Mouse (Mus musculus) limb, embryonic 11.5 days (tissue): ENCODE results near the gene Sucnr1. TPM values are rescaled to one million over a fixed set of nuclear protein-coding genes. Genes with fewer than 3 reads are reported as not detected.

Experiments
- ATAC-seq: fragments of 200-750 bp; cut with Nextera tagmentation; 2 replicates; pipeline ENCODE4 v1.8.0; 2017; ENCODE audit warnings: low read depth; ENCODE audit not compliant: insufficient number of reproducible peaks, low FRiP score, low TSS enrichment
- DNase-seq: peaks from one replicate; pipeline ENCODE4 v3.0.0-alpha.2; 2015; ENCODE audit warnings: low spot score
- H3K27ac ChIP-seq: fragments of 300-500 bp; sonication (generic); replicated peaks from 2 replicates; pipeline ENCODE4 v1.5.1; 2014; ENCODE audit warnings: low read depth, mild to moderate bottlenecking, low read length
- H3K27me3 ChIP-seq: fragments of 300-500 bp; sonication (generic); 2 replicates; pipeline ENCODE4 v1.6.1; 2014; ENCODE audit warnings: mild to moderate bottlenecking, low read length, mixed read lengths; ENCODE audit not compliant: control insufficient read depth, insufficient read depth
- H3K36me3 ChIP-seq: fragments of 300-500 bp; sonication (generic); 2 replicates; pipeline ENCODE4 v1.6.1; 2014; ENCODE audit warnings: mild to moderate bottlenecking, low read length, moderate library complexity, mixed read lengths; ENCODE audit not compliant: control insufficient read depth, insufficient read depth
- H3K4me1 ChIP-seq: fragments of 300-500 bp; sonication (generic); 2 replicates; pipeline ENCODE4 v1.6.1; 2014; ENCODE audit warnings: low read length, mixed read lengths; ENCODE audit not compliant: control insufficient read depth, insufficient read depth
- H3K4me2 ChIP-seq: fragments of 300-500 bp; sonication (generic); 2 replicates; pipeline ENCODE4 v1.6.1; 2014; ENCODE audit warnings: low read depth, mild to moderate bottlenecking, moderate library complexity; ENCODE audit not compliant: severe bottlenecking
- H3K4me3 ChIP-seq: fragments of 300-500 bp; sonication (generic); 2 replicates; pipeline ENCODE4 v1.5.1; 2014; ENCODE audit warnings: low read depth, low read length
- H3K9ac ChIP-seq: fragments of 300-500 bp; sonication (generic); 2 replicates; pipeline ENCODE4 v1.6.1; 2014; ENCODE audit warnings: mild to moderate bottlenecking, low read length
- H3K9me3 ChIP-seq: fragments of 300-500 bp; sonication (generic); 2 replicates; pipeline ENCODE4 v1.6.1; 2016; ENCODE audit warnings: low read length; ENCODE audit not compliant: control insufficient read depth
- WGBS: fragments of 180-500 bp; shearing (Covaris S2); extraction: QIAGEN DNeasy Blood & Tissue Kit; methylation state at CpG from one replicate; pipeline ENCODE4 v1.1.7; 2014; 5-methylcytosine and 5-hydroxymethylcytosine counted together
- polyA plus RNA-seq: library from polyadenylated mRNA; unstranded; fragments of >200 nt; fragmentation: Nextera tagmentation; extraction: Ambion mirVana; gene quantifications from 2 replicates; pipeline ENCODE4 v1.2.1, GENCODE M21; 2014

The Sucnr1 gene
- 0.21 TPM in 1 of 2 replicates, not detected in the other for polyA plus RNA-seq

- H3K27me3 ChIP-seq = no peaks in the 10 kb centered on the region
- no peak for DNase-seq
- H3K9me3 ChIP-seq = no peaks in the 10 kb centered on the region
- no peaks in the 10 kb centered on the region for H3K4me1 ChIP-seq
- 86% methylated on average over 4 of the region's 4 CpGs for WGBS
- H3K4me3 ChIP-seq = no peak within 1 kb of the TSS
- ATAC-seq = no peak
- H3K36me3 ChIP-seq = no peaks in the 10 kb centered on the region
- H3K9ac ChIP-seq = no peak within 1 kb of the TSS
- no peak within 1 kb of the TSS for H3K27ac ChIP-seq
- no peak within 1 kb of the TSS for H3K4me2 ChIP-seq
These were observed at the start of gene Sucnr1 for GRCm38 (mm10) chr3:60081648-60082047. Gene Sucnr1, plus strand, starts transcription at chr3:60081869.

- ATAC-seq (no peak), DNase-seq (no peak)
- Histone ChIP-seq H3K27ac (no peak overlapping the region), H3K27me3 (no peaks in the 10 kb centered on the region), H3K4me3 (no peak overlapping the region), H3K4me2 (no peak overlapping the region), H3K9me3 (no peaks in the 10 kb centered on the region), H3K9ac (no peak overlapping the region), H3K4me1 (no peaks in the 10 kb centered on the region), H3K36me3 (no peaks in the 10 kb centered on the region)
- WGBS = 83% methylated on average over 3 of the region's 3 CpGs
These were observed 35.3 kb upstream of the Sucnr1 start for GRCm38 (mm10) chr3:60046221-60046913.

- no peak for ATAC-seq
- no peak overlapping the region for H3K4me3 ChIP-seq
- 86% methylated on average over 3 of the region's 3 CpGs for WGBS
These were observed 28.3 kb upstream of the Sucnr1 start for GRCm38 (mm10) chr3:60053231-60053927.

GRCm38 (mm10) chr3:60053931-60054330, 27.7 kb upstream of the Sucnr1 start:
- Histone ChIP-seq H3K4me1 (no peaks in the 10 kb centered on the region), H3K27me3 (no peaks in the 10 kb centered on the region), H3K9me3 (no peaks in the 10 kb centered on the region), H3K36me3 (no peaks in the 10 kb centered on the region), H3K9ac (no peak overlapping the region), H3K4me2 (no peak overlapping the region), H3K27ac (no peak overlapping the region), H3K4me3 (no peak overlapping the region)
- WGBS = 96% methylated on average over 2 of the region's 2 CpGs
- DNase-seq = no peak
- no peak for ATAC-seq

More at GRCm38 (mm10) chr3:60053231-60053927, 28.3 kb upstream of the Sucnr1 start:
- no peaks in the 10 kb centered on the region for H3K36me3 ChIP-seq
- no peak for DNase-seq
- H3K9ac ChIP-seq = no peak overlapping the region
- no peaks in the 10 kb centered on the region for H3K4me1 ChIP-seq
- H3K4me2 ChIP-seq = no peak overlapping the region
- H3K9me3 ChIP-seq = no peaks in the 10 kb centered on the region
- no peaks in the 10 kb centered on the region for H3K27me3 ChIP-seq
- H3K27ac ChIP-seq = no peak overlapping the region

- no peak for DNase-seq
These were observed 25.2 kb upstream of the Sucnr1 start for GRCm38 (mm10) chr3:60056451-60056850.

GRCm38 (mm10) chr3:60057070-60057808, 24.4 kb upstream of the Sucnr1 start:
- no peak overlapping the region for H3K27ac ChIP-seq
- no peak overlapping the region for H3K4me2 ChIP-seq
- ATAC-seq = no peak
- H3K4me3 ChIP-seq = no peak overlapping the region
- H3K9me3 ChIP-seq = no peaks in the 10 kb centered on the region
- no peak overlapping the region for H3K9ac ChIP-seq
- WGBS = 86% methylated on average over 2 of the region's 2 CpGs
- no peaks in the 10 kb centered on the region for H3K36me3 ChIP-seq
- DNase-seq = no peak
- H3K4me1 ChIP-seq = no peaks in the 10 kb centered on the region
- H3K27me3 ChIP-seq = no peaks in the 10 kb centered on the region

More at GRCm38 (mm10) chr3:60056451-60056850, 25.2 kb upstream of the Sucnr1 start:
- ATAC-seq = no peak
- H3K4me3 ChIP-seq = no peak overlapping the region
- no peaks in the 10 kb centered on the region for H3K36me3 ChIP-seq
- no peaks in the 10 kb centered on the region for H3K27me3 ChIP-seq
- H3K27ac ChIP-seq = no peak overlapping the region
- no peaks in the 10 kb centered on the region for H3K9me3 ChIP-seq
- H3K9ac ChIP-seq = no peak overlapping the region
- no peak overlapping the region for H3K4me2 ChIP-seq
- 25% methylated on average over 3 of the region's 3 CpGs for WGBS
- H3K4me1 ChIP-seq = no peaks in the 10 kb centered on the region

GRCm38 (mm10) chr3:60057809-60058082, 23.9 kb upstream of the Sucnr1 start:
- Histone ChIP-seq H3K9me3 (no peaks in the 10 kb centered on the region), H3K4me3 (no peak overlapping the region), H3K9ac (no peak overlapping the region), H3K4me2 (no peak overlapping the region), H3K27ac (no peak overlapping the region), H3K27me3 (no peaks in the 10 kb centered on the region), H3K36me3 (no peaks in the 10 kb centered on the region), H3K4me1 (no peaks in the 10 kb centered on the region)
- WGBS = 79% methylated on average over 1 of the region's 1 CpGs
- no peak for ATAC-seq
- DNase-seq = no peak

- no peaks in the 10 kb centered on the region for H3K27me3 ChIP-seq
- H3K9ac ChIP-seq = no peak overlapping the region
- ATAC-seq = no peak
- no peak overlapping the region for H3K4me2 ChIP-seq
- no peaks in the 10 kb centered on the region for H3K36me3 ChIP-seq
- no peak overlapping the region for H3K27ac ChIP-seq
- no peaks in the 10 kb centered on the region for H3K9me3 ChIP-seq
- DNase-seq = no peak
- H3K4me3 ChIP-seq = no peak overlapping the region
- no peaks in the 10 kb centered on the region for H3K4me1 ChIP-seq
- 85% methylated on average over 1 of the region's 1 CpGs for WGBS
These were observed 2.7 kb upstream of the Sucnr1 start for GRCm38 (mm10) chr3:60078883-60079415.
